Mouse (Mus musculus) bone marrow, adult 2 months (tissue): ENCODE measurements at regions not wholly inside any gene's neighbourhood (a gene's known extent, or its start where the extent isn't known, plus 50 kb on each side); places are given as distances from the start of the nearest gene placed in this dataset.

Experiments used
- CTCF ChIP-seq: fragments of 200-500 bp; IDR thresholded peaks from 2 replicates; pipeline ENCODE4 v1.5.1; 2011; ENCODE audit warnings: low read length, control low read depth; ENCODE audit not compliant: control insufficient read depth, insufficient read depth
- POLR2A ChIP-seq: fragments of 200-500 bp; IDR thresholded peaks from 2 replicates; pipeline ENCODE4 v1.6.1; 2011; ENCODE audit warnings: low read depth, mild to moderate bottlenecking, control low read depth, low read length, borderline replicate concordance; ENCODE audit not compliant: control insufficient read depth

DNA sequence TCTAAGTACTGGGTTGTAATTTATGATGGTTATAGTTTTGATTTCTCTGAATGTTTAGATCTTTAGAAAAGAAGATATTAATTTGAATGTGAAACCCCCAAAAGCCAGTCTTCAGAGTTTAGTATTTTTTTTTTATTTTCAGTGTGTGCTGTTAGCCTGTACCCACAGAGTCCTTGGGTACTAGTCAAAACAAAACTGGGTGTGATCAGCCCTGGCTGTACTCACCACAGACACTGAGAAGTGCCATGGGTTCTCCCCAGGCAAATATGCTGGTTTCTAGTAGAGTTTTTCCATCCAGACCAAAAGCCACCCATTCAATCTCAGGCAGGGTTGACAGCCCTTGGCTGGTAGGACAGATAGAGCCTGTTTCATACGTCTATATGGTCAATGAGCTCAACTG, 484.9 kb downstream of the Col12a1 start:
- no peak for TF ChIP-seq POLR2A
- TF ChIP-seq CTCF, result no peak
